Mouse (Mus musculus): ENCODE data around the gene Ttc26.

DNA sequence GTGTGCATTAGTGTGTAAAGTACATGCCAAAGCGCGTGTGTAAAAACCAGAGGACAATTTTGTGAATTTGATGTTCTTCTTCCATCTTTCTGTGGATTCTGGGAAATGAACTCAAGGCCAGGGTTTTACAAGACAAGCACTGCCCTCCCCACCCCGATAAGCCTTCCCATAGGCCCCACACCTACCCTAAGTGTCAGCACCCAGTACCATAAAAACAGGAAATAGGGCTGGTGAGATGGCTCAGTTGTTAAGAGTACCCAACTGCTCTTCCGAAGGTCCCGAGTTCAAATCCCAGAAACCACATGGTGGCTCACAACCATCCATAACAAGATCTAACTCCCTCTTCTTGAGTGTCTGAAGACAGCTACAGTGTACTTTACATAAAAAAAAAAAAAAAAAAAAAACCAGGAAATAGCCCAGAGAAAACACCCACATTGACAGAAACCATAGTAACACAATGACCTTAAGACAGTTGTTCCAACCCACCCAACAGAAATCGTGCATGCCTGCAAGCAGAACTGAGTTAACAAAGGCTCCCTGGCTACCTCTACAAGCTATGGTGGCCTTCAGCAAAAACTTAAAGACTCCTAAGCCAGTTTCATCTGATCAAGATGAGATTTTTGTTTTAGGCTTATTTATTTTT is 32.3 kb upstream of the Ttc26 start:
- no peak for TF ChIP-seq ZNF384 (IDR thresholded peaks at IDR 0.05; ENCODE audit: low read depth, low read length)
- TF ChIP-seq CHD2 (IDR thresholded peaks at IDR 0.05; ENCODE audit: low read depth, low read length): no peak
- TF ChIP-seq ZC3H11A (IDR thresholded peaks at IDR 0.05; ENCODE audit: borderline replicate concordance, low read depth, low read length): no peak
- TF ChIP-seq MAFK (IDR thresholded peaks at IDR 0.05; ENCODE audit: insufficient read depth, low read depth, low read length): no peak
- TF ChIP-seq HCFC1 (IDR thresholded peaks at IDR 0.05; ENCODE audit: borderline replicate concordance, insufficient read depth, low read length): no peak

All from ES-E14 (cell line).